Mouse (Mus musculus) ovary, adult 18-20 months (tissue): ENCODE measurements around the gene Ulk4.

Source experiments
- DNase-seq: peaks from one replicate; pipeline ENCODE4 v3.0.0; 2022; ENCODE audit warnings: low spot score, mixed read lengths

Gene Ulk4

DNA sequence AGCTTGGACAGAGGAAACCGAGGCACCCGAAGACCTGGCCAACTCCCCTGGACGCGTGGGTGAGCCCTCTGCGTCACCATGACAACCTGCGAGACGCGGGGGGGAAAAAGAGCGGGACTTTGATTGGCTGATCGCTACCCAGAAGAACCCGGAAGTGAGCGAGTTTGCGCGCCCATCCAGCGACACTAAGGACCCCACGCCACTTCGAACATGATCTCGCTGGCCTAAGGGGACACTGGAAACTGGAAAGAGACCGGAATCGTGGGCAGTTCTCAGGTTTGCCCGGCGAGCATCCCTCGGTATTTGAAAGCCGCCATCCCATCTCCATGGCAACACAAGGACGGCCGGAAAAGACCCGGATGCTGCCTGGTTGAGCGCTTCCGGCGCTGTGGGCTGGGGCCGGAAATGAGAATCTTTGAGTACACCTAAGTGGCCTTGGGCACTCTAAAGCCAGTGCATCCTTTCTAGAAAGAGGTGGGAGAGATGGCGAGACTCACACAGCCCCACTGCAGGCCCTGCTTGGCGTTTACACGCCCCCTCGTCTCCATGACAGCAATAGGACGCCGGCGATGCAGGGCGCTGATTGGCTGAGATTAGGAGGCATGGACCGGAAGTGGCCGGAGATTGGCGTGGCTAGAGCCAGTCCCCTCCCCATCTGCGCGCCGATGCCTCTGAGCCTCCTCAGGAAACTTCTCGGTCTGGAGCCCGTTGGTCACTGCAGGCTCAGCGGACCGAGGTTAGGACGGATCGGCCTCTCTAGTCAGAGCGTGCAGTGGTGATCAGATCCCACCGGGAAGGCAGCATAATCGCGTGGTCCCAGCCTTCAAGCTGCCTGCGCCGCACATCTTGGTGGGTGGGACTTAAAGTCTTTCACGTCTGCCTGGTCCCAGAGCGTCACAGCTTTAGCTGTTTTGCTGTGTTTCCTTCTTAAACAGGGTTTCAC, at the start of gene Ulk4:
Ulk4 (minus strand) TSS at position 80 of the 943 bp plus-strand sequence.
- peak; percentile 86 for DNase-seq

DNA sequence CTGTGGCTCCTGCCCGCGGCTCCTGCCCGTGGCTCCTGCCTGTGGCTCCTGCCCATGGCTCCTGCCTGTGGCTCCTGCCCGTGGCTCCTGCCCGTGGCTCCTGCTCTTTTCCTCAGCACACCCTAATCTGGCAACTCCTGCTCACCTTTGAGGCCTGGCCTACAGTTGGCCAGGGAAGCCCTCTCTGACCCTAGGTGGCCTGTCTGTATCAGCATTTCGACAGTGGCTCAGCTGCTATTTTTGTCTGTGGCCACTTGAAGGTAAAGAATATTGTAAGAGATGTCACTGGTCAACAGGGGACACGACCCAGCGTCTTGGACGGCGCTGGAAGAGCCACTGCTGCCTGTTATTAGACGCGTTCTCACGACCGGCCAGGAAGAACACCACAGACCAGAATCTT, 45.0 kb upstream of the Ulk4 start:
- DNase-seq: no peak

DNA sequence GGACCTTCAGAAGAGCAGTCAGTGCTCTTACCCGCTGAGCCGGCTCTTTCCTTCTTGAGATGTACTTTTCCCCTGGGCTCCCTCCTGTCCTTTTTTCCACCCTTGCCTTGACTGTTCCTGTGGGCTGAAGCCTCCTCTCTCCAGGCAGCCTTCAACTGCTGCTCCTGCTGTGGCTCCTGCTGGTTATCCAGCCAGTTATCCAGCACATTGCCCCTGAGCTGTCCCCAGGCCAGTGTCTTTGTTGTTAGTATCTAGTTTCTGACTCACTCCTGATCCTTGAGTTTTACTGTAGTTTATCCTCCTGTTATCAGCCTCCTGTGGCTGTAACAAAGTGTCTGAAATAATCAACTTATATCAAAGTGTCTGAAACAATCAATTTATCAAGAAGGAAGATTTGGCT, 44.1 kb upstream of the Ulk4 start:
- no peak for DNase-seq

DNA sequence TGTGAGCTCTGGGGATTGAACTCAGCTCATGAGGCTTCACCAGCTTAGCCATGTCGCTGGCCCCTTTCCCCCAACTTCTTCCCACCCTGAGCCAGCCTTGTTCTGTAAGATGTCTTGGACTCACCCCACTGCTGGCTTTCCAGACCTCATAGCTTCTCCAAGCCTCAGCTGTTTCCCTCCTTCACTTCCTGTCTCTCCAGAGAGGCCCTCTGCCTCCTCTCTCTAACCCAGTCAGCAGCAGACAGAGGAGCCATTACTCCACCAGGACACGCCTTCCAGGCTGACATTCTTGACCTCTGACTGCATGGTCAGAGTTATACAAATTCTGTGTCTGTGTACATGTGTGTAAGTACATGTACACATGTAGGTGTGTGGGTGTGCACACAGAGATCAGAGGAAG, 43.4 kb upstream of the Ulk4 start:
- DNase-seq: no peak

DNA sequence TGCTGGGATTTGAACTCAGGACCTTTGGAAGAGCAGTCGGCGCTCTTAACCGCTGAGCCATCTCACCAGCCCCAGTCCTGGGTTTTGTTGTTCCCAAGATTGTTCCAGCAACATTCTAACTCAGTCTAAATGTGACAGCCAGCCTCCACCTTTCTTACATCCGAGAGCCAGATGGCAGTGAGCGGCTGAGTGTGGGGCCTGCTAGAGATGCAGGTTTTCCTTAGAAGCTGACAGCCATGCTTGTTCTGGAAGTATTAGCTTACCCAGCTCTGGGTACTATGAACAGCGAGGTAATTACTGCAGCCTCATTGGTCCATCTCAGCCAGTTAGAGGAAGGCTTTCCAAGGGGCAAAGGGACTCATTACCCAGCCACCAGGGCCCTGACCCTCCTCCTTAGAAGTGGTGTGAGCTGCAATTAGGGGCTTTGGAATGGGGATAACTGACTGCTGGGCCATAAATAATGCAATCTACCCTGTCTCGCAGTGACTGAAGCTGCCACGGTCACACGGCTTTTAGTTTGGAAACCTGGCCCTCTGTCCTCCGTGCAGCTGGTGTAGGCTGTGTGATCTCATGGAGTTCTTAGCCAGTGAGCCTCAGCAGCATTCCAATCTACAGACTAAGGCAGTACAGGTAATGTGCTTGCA, 42.4 kb upstream of the Ulk4 start:
- no peak for DNase-seq

DNA sequence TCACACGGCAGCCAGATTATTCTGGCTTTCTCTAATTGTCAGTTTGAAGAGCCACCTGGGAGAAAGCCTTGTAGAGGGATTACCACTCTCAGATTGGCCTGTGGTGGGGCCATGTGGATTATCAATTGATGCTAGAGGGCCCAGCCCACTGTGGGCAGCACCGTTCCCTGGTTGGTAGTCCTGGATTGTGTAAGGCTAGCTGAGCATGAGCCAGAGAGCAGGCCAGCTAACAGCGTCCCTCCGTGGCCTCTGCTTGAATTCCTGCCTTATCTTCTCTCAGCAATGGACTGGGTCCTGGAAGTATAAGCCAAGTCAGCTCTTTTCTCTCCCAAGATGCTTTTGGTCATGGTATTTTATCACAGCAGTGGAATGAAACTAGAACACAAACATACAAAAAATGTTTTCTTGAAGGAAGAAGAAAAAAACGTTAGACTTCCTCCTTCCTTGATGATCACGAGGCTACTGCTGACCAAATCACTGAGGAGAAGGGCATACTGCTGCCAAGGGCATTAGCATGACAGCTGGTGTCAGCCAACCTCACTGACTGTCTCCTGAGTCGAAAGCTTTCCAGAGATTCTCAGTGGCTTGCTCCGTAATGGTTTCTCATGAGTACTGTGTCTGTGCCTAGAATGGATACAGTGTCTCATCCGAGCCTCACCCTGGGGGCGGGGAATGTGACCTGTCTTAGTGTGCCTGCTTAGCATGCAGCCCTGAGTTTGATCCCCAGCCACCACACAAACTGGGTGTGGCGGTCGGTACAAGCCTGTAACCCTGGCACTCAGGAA, 39.8 kb upstream of the Ulk4 start:
- DNase-seq: no peak

DNA sequence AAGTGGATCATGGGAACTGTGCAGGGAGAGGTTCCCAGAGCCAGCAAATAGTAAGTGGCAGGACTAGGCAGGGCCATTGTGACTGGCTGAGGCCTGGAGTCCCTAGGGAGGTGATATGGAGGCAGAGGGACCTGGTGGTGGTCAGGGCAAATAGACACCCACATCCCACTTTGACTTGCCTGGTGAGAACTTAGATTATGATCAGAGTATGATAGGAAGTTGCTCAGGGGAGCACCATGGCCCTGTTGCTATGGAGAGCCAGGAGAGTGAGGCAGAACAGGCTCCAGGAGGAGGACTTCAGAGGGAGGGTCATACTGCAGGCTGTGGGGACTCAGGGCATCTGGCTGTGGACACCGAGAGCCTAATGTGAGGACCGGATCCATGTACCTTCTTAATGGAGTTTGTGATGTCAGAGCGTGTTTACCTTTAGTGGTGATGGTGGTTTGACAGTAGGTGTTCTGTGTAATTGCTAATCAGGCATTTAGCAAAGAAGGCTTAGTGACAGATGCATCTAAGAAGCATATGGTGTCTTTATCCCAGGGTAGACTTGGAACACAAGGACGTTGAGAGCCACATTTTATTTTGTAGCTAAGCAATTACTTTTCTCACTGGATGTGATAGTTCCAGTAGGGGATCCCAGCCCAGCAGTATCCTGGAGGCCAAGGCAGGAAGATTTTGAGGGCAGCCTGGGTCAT, 39.1 kb upstream of the Ulk4 start:
- DNase-seq: no peak

DNA sequence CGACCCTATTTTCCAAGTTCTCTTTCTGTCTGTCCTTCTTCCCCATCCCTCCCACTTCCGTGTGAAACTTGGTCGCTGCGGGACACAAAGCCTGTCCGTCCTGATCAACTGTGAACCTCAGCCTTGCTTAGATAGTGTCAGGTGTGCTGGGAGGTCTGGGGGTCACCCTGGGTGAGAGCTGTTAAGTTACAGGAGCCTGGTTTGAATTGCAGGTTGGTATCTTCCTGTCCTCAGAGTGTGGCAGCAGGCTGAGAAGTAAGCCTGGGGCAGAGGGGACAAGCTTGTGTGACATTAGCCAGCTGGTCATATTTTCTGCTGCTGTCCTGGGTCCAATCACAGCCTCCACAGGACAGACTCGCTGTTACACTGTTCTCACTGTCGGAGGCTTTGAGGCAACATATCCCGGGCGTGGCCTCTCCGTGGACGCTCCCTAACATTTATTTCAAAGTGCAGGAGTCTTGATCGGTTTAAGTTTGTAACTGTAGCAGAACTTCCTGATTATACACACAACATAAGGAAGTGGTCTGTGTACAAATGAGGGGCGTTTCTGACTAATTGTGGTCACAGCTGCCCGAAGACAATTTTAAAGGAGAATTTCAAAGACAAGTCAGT, 37.6 kb upstream of the Ulk4 start:
- DNase-seq: no peak

DNA sequence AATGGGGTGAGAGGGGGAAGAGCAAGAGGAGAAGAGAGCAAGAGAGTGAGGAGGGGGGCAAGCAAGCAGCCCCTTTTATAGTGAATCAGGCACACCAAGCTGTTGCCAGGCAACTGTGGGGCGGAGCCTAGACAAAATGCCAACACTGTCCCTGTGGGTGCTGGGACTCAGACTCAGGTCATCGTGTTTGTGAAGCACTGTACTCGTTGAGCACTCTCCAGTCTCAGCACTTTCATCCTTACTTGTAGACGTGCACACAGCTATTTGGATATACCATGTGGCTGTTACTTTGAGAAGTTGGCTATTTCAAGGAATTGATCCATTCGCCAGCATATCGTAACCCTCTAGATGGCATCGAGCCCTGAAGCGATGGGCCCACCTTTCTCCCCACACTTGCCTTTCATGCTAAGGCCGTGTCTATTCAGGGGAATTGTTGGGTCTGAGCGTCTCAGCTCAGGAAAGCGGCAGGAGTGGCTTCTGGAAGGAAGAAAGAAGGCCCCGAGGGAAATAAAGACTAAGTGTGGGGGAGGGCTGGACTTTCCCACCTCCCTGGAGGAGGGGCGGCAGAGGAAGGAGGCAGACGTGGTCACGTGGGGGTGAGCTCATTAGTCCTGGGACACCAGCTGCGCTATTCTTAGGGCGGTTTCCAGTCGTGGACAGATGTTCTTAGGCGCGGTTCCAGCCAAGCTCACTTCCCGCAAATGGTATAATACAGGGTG, 36.8 kb upstream of the Ulk4 start:
- peak; percentile 73 for DNase-seq

DNA sequence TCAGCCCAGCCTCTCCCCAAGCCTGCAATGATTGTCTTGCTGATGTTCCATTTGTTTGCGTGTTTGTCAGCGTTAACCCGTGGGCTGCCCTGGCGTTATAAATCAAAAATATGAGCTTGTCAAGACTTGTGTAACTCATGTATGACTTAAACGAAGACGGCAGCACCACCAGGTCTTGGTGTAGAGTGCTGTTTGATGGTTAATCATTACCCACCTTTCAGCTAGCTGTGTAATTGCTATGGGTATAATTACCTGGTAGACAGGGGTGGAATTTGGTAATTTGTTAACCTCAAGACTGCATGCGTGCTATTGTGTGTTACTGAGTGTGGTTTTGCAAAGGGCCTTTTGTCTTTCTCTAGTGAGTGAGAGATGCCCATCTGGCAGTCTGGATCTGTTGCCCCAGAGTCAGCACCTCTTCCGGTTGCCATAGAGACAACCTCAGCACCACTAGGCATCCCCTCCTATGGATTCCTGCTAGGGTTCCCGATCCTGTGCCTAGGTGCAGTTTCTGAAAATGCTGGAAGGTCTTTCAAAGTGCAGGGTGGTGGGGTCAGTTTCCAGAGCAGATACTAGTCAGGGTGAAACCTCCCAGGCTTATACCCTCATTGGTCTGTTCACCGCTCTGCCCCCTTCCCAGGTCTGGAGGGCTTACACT, 35.4 kb upstream of the Ulk4 start:
- DNase-seq: no peak

DNA sequence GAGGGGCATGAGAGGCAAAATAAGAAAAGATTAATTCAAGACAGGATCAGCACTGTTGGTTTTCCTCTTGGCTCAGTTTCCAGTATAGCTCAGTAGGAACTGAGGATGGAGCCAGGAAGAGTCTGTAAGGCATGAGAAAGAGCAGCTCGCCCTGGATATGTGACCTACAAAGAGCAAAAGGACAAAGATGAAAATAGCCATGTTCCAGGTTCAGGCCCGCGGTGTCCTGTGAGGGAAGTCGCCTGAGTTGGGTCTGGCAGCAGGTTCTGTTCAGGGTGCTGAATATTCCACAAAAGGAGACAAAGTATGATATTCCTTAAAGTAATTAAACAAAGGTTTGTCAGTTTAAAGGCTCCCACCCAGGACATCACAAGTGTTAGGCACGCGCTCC, 34.8 kb upstream of the Ulk4 start:
- no peak for DNase-seq

DNA sequence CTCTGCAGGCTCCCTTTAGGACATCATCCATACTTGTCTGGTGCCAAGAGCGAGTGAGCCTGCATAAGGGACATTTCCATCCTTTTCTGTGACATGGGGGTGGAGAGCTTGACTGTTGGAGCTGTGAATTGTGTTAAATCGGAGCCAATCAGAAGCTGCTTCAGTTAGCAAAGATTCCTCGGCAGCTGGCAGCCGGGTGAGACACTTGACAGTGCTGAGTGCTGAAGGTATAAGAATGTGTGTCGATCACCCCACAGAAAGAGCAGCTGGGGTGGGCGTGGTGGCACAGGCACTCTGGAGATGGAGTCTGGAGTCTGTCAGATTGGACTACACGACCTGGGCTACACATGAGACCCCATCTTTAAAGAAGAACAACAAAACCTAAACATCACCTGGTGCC, 33.5 kb upstream of the Ulk4 start:
- no peak for DNase-seq

DNA sequence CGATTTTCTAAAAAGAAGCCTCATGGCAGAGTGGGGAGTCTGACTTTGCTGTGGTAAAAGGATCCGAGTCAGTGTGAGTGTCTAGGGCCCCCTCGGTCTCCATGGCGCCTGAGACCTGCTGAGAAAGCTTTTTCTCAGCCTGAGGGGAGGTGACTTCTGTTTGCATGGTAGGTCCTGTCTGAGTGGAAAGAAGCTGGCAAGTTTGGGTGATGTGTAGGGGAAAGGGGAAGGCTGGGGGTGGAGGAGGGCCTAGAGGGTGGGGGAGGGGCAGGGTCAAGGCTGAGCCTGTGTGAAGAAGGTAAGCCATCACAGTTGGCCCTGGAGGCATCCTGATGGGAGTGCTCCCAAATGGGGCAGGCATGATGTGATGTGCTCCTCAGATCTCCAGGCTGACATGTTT, 32.3 kb upstream of the Ulk4 start:
- DNase-seq: no peak

DNA sequence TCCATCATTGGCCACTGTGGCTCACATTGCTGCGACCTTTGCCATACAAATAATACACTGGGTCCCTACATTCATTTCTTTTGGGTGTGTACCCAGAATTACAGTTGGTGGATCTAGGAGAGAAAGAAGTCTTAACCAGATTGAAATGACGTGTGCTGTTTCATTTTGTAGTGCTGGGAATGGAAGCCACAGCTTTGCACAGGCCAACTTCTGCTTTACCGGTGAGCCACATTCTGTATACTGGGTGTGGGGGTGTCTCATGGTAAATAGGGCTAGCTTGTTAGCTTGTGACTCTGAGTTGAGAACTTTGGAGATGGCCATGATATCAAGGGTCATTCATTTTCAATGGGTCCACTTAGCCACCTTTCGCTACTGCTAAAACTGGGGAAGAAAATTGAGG, 28.5 kb upstream of the Ulk4 start:
- DNase-seq: no peak

DNA sequence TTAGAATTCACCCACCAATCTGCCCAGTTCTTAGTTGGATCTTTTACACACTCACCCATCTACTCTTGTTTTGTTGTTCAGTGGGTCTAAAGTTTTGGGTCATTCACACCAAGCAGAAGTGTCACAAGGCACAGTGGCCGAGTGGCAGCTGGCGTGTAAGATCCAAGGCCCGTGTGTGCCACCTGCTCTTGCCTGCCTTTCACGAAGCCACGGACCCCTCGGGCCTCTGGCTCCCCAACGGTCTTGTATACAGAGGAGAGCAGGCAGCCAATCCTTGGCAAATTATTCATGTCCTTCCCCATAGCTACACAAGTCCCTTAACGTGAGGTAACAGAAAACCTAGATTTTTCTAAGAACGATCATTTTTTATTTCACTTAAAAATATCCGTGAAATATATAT, 27.5 kb upstream of the Ulk4 start:
- no peak for DNase-seq

DNA sequence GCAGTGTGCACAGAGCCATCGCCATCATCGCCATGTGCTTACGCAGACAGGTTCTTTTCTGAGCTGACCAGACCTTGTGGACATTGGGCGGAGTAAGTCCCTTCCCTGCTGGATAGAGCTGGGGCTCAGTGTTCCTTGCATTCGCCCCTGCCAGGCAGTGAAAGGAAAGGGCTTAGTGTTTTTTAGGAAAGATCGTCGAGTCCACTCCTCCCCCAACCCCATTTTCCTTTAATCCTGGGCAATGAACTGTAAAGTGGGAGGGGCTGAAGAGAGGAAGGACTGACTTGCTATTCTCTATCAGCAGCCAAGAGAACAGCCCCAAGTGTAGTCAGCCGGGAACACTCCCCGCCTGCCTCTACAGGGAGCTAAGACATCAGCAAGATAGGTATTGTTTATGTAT, 26.8 kb upstream of the Ulk4 start:
- no peak for DNase-seq

DNA sequence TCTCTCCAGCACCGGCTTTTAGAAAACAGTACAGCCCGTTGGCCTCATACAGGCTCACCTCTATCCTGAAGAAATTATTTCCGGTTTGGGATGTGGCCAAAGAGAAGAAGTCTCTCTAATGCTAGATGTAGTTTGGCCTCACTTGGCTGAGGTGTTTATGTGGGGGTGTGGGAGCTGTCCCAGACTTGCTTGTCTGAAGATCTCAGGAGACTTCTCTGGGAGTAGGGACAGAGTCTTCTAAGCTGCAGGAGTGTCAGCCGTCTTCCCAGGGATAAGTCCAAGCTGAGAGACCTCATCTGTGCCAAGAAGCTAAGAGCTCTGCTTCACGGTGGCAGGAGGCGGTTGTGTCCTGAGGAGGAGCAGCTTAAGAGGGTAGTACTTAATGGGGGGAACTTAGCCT, 26.1 kb upstream of the Ulk4 start:
- no peak for DNase-seq

DNA sequence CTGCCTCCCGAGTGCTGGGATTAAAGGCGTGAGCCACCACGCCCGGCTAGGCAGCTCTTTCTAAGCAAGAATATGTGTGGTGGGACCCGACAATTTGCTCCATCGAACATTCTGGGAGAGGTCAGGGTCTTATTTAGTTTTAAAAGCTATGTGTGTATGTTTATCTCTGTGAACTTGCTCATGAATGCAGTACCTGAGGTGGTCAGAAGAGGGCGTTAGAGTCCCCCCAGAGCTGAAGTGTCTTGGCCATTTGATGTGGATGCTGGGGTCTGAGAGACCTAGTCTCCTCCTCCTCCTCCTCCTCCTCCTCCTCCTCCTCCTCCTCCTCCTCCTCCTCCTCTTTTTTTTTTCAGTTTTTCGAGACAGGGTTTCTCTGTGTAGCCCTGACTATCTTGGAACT, 25.5 kb upstream of the Ulk4 start:
- DNase-seq: no peak

DNA sequence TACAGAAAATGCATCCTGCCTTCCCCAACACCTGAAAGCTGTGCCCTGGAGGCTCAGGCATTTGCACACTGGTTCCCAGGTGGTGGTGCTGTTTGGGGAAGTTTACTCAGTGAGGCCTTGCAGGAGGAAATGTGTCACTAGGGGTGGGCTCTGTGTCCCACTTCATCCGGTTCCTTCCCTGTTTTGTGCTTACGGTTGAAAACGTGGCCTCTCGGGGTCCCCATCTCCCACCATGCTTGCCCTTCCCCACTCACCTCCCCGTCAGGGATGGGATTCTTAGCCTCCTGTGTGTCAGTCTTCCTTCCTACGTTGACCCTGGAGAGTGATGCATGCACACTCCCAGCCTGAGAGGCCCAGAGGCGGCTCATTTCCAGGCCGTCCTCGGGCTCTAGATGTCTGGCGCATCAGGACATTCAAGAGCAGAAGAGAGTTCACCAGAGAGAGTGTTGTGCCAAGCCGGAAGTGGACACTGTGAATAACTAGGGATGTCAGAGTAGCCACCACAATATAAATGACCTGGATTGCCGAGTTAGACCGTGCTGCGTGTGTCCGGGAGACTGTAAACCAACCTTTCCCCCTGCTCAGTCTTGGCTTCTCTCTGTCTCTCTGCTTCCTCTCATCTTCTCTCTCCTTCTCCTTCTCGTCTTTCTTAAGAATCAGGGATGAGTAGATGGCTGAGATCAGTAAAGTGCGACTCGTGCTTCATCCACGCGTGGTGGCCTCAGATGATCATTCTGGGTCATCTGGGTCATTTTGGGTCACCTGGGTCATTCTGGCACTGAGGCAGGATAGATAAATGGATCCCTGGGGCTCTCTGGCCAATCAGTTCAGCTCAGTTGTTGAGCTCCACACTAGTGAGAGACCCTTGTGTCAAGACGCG, 24.3 kb upstream of the Ulk4 start:
- no peak for DNase-seq
